ENCODE assay signal across 7 mouse cellular contexts in the genomic region with DNA sequence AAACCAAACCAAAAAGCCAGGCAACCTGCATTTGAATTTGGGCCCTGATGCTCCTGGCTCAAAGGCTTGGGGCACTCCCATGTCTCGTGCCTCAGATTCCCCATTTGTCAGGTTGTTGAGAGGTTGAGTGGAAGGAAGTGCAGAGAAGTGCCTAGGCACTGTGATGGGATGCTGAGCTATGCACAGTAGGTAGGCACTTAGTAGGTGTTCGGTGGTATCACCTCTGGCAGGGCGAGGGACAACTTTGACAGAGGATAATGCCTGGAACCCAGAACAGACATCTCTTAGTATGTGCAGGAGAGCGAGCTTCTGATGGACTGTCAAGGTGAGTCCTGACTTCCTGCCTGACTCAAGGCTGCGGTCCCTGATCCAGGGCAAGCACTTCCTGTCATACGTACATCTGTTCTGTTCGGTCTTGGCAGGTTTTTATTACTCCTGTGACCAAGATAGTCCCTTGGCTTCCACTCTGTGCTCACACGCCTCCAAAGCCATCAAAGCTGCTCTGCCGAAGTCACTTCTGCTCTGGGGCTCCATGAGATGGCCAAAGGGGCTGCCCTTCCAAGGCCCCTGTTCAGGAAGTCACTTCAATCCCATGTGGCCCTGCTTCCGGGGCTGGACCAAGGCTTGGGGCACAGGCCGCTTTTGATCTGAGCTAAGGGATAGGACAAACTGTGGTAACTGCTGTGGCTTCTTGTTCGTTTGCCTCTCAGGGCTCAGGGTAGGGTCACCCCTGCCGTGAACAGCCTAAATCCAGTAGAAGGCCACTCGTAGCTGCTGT.
DNase-seq lines count a peak whose midpoint lies in the region; ATAC-seq lines count a peak whose summit lies in the region.

No protein-coding gene starts in this region.

- H3K4me2 ChIP-seq in liver, embryonic 13.5 days: no peak overlapping the region
- H3K4me2 ChIP-seq in liver, embryonic 11.5 days: no peak overlapping the region
- H3K4me2 ChIP-seq in heart, embryonic 15.5 days: no peak overlapping the region

- peaks cover 60% of the 10 kb centered on the region for H3K4me1 ChIP-seq in liver, embryonic 13.5 days (replicated peaks)
- H3K4me1 ChIP-seq in liver, embryonic 11.5 days (replicated peaks; ENCODE audit: control insufficient read depth, insufficient read depth, low read length): peaks cover 33% of the 10 kb centered on the region
- peaks cover 64% of the 10 kb centered on the region for H3K4me1 ChIP-seq in heart, embryonic 15.5 days (replicated peaks)

- H3K9me3 ChIP-seq in liver, embryonic 13.5 days (replicated peaks): no peaks in the 10 kb centered on the region
- H3K9me3 ChIP-seq in liver, embryonic 11.5 days (ENCODE audit: control insufficient read depth, low read length): no peaks in the 10 kb centered on the region
- H3K9me3 ChIP-seq in heart, embryonic 15.5 days (replicated peaks): no peaks in the 10 kb centered on the region

- no peak overlapping the region for H3K9ac ChIP-seq in liver, embryonic 13.5 days
- no peak overlapping the region for H3K9ac ChIP-seq in liver, embryonic 11.5 days (ENCODE audit: low read depth, low read length)
- H3K9ac ChIP-seq in heart, embryonic 15.5 days: no peak overlapping the region

- 0 out of 2 replicates have a peak, but pooled peaks cover 5% of the 10 kb centered on the region for H3K36me3 ChIP-seq in liver, embryonic 13.5 days
- no peaks in the 10 kb centered on the region; the same call in 1 of the 2 replicates for H3K36me3 ChIP-seq in liver, embryonic 11.5 days (ENCODE audit: control insufficient read depth, insufficient read depth, low read length)
- no peaks in the 10 kb centered on the region for H3K36me3 ChIP-seq in heart, embryonic 15.5 days

- whole genome bisulfite sequencing in liver, embryonic 13.5 days (ENCODE audit: insufficient replicate concordance): 40% methylated on average over 14 of the region's 14 CpGs
- 56% methylated on average over 14 of the region's 14 CpGs for WGBS in liver, embryonic 11.5 days
- 63% methylated on average over 14 of the region's 14 CpGs for WGBS in heart, embryonic 15.5 days

- H3K27ac ChIP-seq in liver, embryonic 13.5 days: peak overlapping the region; percentile 16; the same call in 1 of the 2 replicates
- no peak overlapping the region for H3K27ac ChIP-seq in liver, embryonic 11.5 days (ENCODE audit: low read depth, low read length)
- H3K27ac ChIP-seq in heart, embryonic 15.5 days: peak overlapping the region; percentile 58

- no peak for ATAC-seq in liver, embryonic 13.5 days (ENCODE audit: low read depth)
- no peak for ATAC-seq in liver, embryonic 11.5 days (replicated peaks; ENCODE audit: low FRiP score)
- no peak for ATAC-seq in heart, embryonic 15.5 days (replicated peaks; ENCODE audit: insufficient number of reproducible peaks, insufficient read depth, low FRiP score, low read depth)
- peak; percentile 29 for ATAC-seq in megakaryocyte progenitor cell, adult 5-6 weeks (replicated peaks; ENCODE audit: poor library complexity)

- H3K4me3 ChIP-seq in liver, embryonic 13.5 days (replicated peaks): no peak overlapping the region
- no peak overlapping the region for H3K4me3 ChIP-seq in liver, embryonic 11.5 days (ENCODE audit: low read depth, low read length)
- no peak overlapping the region for H3K4me3 ChIP-seq in heart, embryonic 15.5 days

- no peaks in the 10 kb centered on the region for H3K27me3 ChIP-seq in liver, embryonic 13.5 days
- H3K27me3 ChIP-seq in liver, embryonic 11.5 days (replicated peaks; ENCODE audit: control insufficient read depth, insufficient read depth, low read length): no peaks in the 10 kb centered on the region
- no peaks in the 10 kb centered on the region for H3K27me3 ChIP-seq in heart, embryonic 15.5 days

- DNase-seq in liver, embryonic 13.5 days: no peak
- DNase-seq in liver, embryonic 11.5 days (ENCODE audit: low spot score): no peak
- peak; percentile 55 for DNase-seq in T-cell, adult 2 months (ENCODE audit: low spot score)
- DNase-seq in embryo, embryonic 11 days: no peak
- no peak for DNase-seq in testis, postnatal 14 days (ENCODE audit: low spot score)
